Mouse (Mus musculus): ENCODE measurements around the gene Acoxl. TPM values are rescaled to one million over a fixed set of nuclear protein-coding genes. Genes with fewer than 3 reads are reported as not detected.
A peak's percentile ranks its signal among the peaks of the same experiment; 100 is the strongest.

Acoxl gene
- polyA plus RNA-seq, 1 experiment from 2014 or later: 0.39 TPM

- Histone ChIP-seq H3K9ac (replicated peaks; ENCODE audit: low read length) (no peak overlapping the region), H3K27me3 (ENCODE audit: control insufficient read depth, insufficient read depth, low read length) (no peaks in the 10 kb centered on the region), H3K4me3 (ENCODE audit: low read depth, low read length) (no peak overlapping the region), H3K4me1 (ENCODE audit: control insufficient read depth, insufficient read depth, low read length) (peaks cover 6% of the 10 kb centered on the region), H3K9me3 (replicated peaks; ENCODE audit: control insufficient read depth, low read length) (no peaks in the 10 kb centered on the region), H3K36me3 (replicated peaks; ENCODE audit: control insufficient read depth, insufficient read depth, low read depth, low read length) (no peaks in the 10 kb centered on the region), H3K4me2 (ENCODE audit: low read depth, low read length) (no peak overlapping the region), H3K27ac (replicated peaks; ENCODE audit: low read depth, low read length) (no peak overlapping the region)
- WGBS: 95% methylated on average over 1 of the region's 1 CpGs
- no peak for ATAC-seq (replicated peaks; ENCODE audit: insufficient number of reproducible peaks, low FRiP score, low TSS enrichment, low read depth)
- DNase-seq (ENCODE audit: low spot score): no peak
These were observed 81.1 kb downstream of the Acoxl start for GRCm38 (mm10) chr2:127919740-127920139.

GRCm38 (mm10) chr2:127922036-127922901, 83.6 kb downstream of the Acoxl start:
- no peak overlapping the region for H3K9ac ChIP-seq (replicated peaks; ENCODE audit: low read length)
- no peaks in the 10 kb centered on the region for H3K36me3 ChIP-seq (replicated peaks; ENCODE audit: control insufficient read depth, insufficient read depth, low read depth, low read length)
- DNase-seq (ENCODE audit: low spot score) (peak; percentile 52), ATAC-seq (replicated peaks; ENCODE audit: insufficient number of reproducible peaks, low FRiP score, low TSS enrichment, low read depth) (peak; percentile 72; the same call in 1 of the 2 replicates)
- H3K9me3 ChIP-seq (replicated peaks; ENCODE audit: control insufficient read depth, low read length): no peaks in the 10 kb centered on the region
- peak overlapping the region; percentile 16; the same call in 1 of the 2 replicates for H3K4me2 ChIP-seq (ENCODE audit: low read depth, low read length)
- H3K27me3 ChIP-seq (ENCODE audit: control insufficient read depth, insufficient read depth, low read length): no peaks in the 10 kb centered on the region
- H3K4me3 ChIP-seq (ENCODE audit: low read depth, low read length): no peak overlapping the region
- H3K4me1 ChIP-seq (ENCODE audit: control insufficient read depth, insufficient read depth, low read length): peaks cover 6% of the 10 kb centered on the region
- no peak overlapping the region; the same call in 1 of the 2 replicates for H3K27ac ChIP-seq (replicated peaks; ENCODE audit: low read depth, low read length)
- 29% methylated on average over 22 of the region's 22 CpGs for WGBS

- Histone ChIP-seq H3K9me3 (replicated peaks; ENCODE audit: control insufficient read depth, low read length) (no peaks in the 10 kb centered on the region), H3K4me2 (ENCODE audit: low read depth, low read length) (no peak overlapping the region), H3K27me3 (ENCODE audit: control insufficient read depth, insufficient read depth, low read length) (no peaks in the 10 kb centered on the region), H3K27ac (replicated peaks; ENCODE audit: low read depth, low read length) (no peak overlapping the region), H3K4me1 (ENCODE audit: control insufficient read depth, insufficient read depth, low read length) (peaks cover 10% of the 10 kb centered on the region), H3K4me3 (ENCODE audit: low read depth, low read length) (no peak overlapping the region), H3K9ac (replicated peaks; ENCODE audit: low read length) (no peak overlapping the region), H3K36me3 (replicated peaks; ENCODE audit: control insufficient read depth, insufficient read depth, low read depth, low read length) (no peaks in the 10 kb centered on the region)
- 79% methylated on average over 5 of the region's 5 CpGs for WGBS
- no peak for DNase-seq (ENCODE audit: low spot score)
- ATAC-seq (replicated peaks; ENCODE audit: insufficient number of reproducible peaks, low FRiP score, low TSS enrichment, low read depth): no peak
These were observed 84.5 kb downstream of the Acoxl start for GRCm38 (mm10) chr2:127923077-127923680.

- no peak for ATAC-seq (replicated peaks; ENCODE audit: insufficient number of reproducible peaks, low FRiP score, low TSS enrichment, low read depth)
- no peak overlapping the region for H3K9ac ChIP-seq (replicated peaks; ENCODE audit: low read length)
- 67% methylated on average over 9 of the region's 9 CpGs for WGBS
- no peaks in the 10 kb centered on the region for H3K27me3 ChIP-seq (ENCODE audit: control insufficient read depth, insufficient read depth, low read length)
- H3K4me3 ChIP-seq (ENCODE audit: low read depth, low read length): no peak overlapping the region
- H3K4me1 ChIP-seq (ENCODE audit: control insufficient read depth, insufficient read depth, low read length): peaks cover 10% of the 10 kb centered on the region
- H3K36me3 ChIP-seq (replicated peaks; ENCODE audit: control insufficient read depth, insufficient read depth, low read depth, low read length): no peaks in the 10 kb centered on the region
- DNase-seq (ENCODE audit: low spot score): no peak
- no peaks in the 10 kb centered on the region for H3K9me3 ChIP-seq (replicated peaks; ENCODE audit: control insufficient read depth, low read length)
- H3K27ac ChIP-seq (replicated peaks; ENCODE audit: low read depth, low read length): no peak overlapping the region
- H3K4me2 ChIP-seq (ENCODE audit: low read depth, low read length): no peak overlapping the region
These were observed 88.1 kb downstream of the Acoxl start for GRCm38 (mm10) chr2:127926679-127927324.

GRCm38 (mm10) chr2:127927452-127928273, 89.0 kb downstream of the Acoxl start:
- H3K4me1 ChIP-seq (ENCODE audit: control insufficient read depth, insufficient read depth, low read length): peaks cover 4% of the 10 kb centered on the region; the same call in 1 of the 2 replicates
- ATAC-seq (replicated peaks; ENCODE audit: insufficient number of reproducible peaks, low FRiP score, low TSS enrichment, low read depth) (peak; percentile 50; the same call in 1 of the 2 replicates), DNase-seq (ENCODE audit: low spot score) (peak; percentile 19)
- H3K9me3 ChIP-seq (replicated peaks; ENCODE audit: control insufficient read depth, low read length): no peaks in the 10 kb centered on the region
- no peaks in the 10 kb centered on the region for H3K27me3 ChIP-seq (ENCODE audit: control insufficient read depth, insufficient read depth, low read length)
- 25% methylated on average over 15 of the region's 15 CpGs for WGBS
- H3K4me3 ChIP-seq (ENCODE audit: low read depth, low read length): no peak overlapping the region
- H3K36me3 ChIP-seq (replicated peaks; ENCODE audit: control insufficient read depth, insufficient read depth, low read depth, low read length): no peaks in the 10 kb centered on the region
- no peak overlapping the region for H3K4me2 ChIP-seq (ENCODE audit: low read depth, low read length)
- no peak overlapping the region for H3K27ac ChIP-seq (replicated peaks; ENCODE audit: low read depth, low read length)
- H3K9ac ChIP-seq (replicated peaks; ENCODE audit: low read length): no peak overlapping the region

GRCm38 (mm10) chr2:127928279-127928678, 89.6 kb downstream of the Acoxl start:
- H3K27ac ChIP-seq (replicated peaks; ENCODE audit: low read depth, low read length): no peak overlapping the region
- no peak overlapping the region for H3K4me3 ChIP-seq (ENCODE audit: low read depth, low read length)
- H3K36me3 ChIP-seq (replicated peaks; ENCODE audit: control insufficient read depth, insufficient read depth, low read depth, low read length): no peaks in the 10 kb centered on the region
- no peak overlapping the region for H3K4me2 ChIP-seq (ENCODE audit: low read depth, low read length)
- no peaks in the 10 kb centered on the region for H3K9me3 ChIP-seq (replicated peaks; ENCODE audit: control insufficient read depth, low read length)
- no peaks in the 10 kb centered on the region for H3K27me3 ChIP-seq (ENCODE audit: control insufficient read depth, insufficient read depth, low read length)
- DNase-seq (ENCODE audit: low spot score) (no peak), ATAC-seq (replicated peaks; ENCODE audit: insufficient number of reproducible peaks, low FRiP score, low TSS enrichment, low read depth) (peak; percentile 35; the same call in 1 of the 2 replicates)
- peaks cover 4% of the 10 kb centered on the region; the same call in 1 of the 2 replicates for H3K4me1 ChIP-seq (ENCODE audit: control insufficient read depth, insufficient read depth, low read length)
- WGBS: 29% methylated on average over 5 of the region's 5 CpGs
- no peak overlapping the region for H3K9ac ChIP-seq (replicated peaks; ENCODE audit: low read length)

GRCm38 (mm10) chr2:127928871-127929270, 90.2 kb downstream of the Acoxl start:
- ATAC-seq (replicated peaks; ENCODE audit: insufficient number of reproducible peaks, low FRiP score, low TSS enrichment, low read depth): no peak
- Histone ChIP-seq H3K36me3 (replicated peaks; ENCODE audit: control insufficient read depth, insufficient read depth, low read depth, low read length) (no peaks in the 10 kb centered on the region), H3K27me3 (ENCODE audit: control insufficient read depth, insufficient read depth, low read length) (no peaks in the 10 kb centered on the region), H3K9me3 (replicated peaks; ENCODE audit: control insufficient read depth, low read length) (no peaks in the 10 kb centered on the region), H3K4me2 (ENCODE audit: low read depth, low read length) (no peak overlapping the region), H3K27ac (replicated peaks; ENCODE audit: low read depth, low read length) (no peak overlapping the region), H3K9ac (replicated peaks; ENCODE audit: low read length) (no peak overlapping the region), H3K4me3 (ENCODE audit: low read depth, low read length) (no peak overlapping the region), H3K4me1 (ENCODE audit: control insufficient read depth, insufficient read depth, low read length) (peaks cover 4% of the 10 kb centered on the region; the same call in 1 of the 2 replicates)
- 58% methylated on average over 4 of the region's 4 CpGs for WGBS
- no peak for DNase-seq (ENCODE audit: low spot score)
